Mouse (Mus musculus): Measurements from ENCODE around the gene Cmtm7. TPM values are rescaled to one million over a fixed set of nuclear protein-coding genes. Genes with fewer than 3 reads are reported as not detected.
A peak's percentile ranks its signal among the peaks of the same experiment; 100 is the strongest.

Cmtm7 gene
- total RNA-seq, 2 experiments from 2014 or later, result 13.1 TPM

DNA sequence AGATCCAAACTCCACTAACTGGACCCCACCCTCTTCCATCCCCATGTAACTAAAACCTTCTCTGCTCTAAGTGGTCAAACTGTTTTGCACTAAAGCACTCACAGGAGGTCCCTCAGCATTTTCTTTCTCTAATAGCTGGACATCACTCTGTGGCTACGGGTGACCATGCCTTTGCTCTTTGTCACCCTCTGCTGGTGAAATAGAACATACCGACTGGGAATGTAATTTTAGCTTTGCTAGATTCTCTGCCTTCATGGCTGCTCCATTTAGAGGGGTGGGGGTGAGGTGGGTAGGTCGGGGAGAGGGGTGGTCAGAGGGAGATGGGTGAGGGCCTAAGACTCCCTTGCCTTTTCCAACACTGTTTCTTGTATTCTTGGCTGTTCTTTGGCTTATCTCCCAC, 54.3 kb downstream of the Cmtm7 start:
- peak; percentile 38 to 81 for DNase-seq

GRCm38 (mm10) chr9:114716677-114717331, 64.9 kb downstream of the Cmtm7 start:
- DNase-seq, result no peak

GRCm38 (mm10) chr9:114713481-114713880, 68.2 kb downstream of the Cmtm7 start:
- DNase-seq, result no peak

- DNase-seq, result no peak
These were observed 71.3 kb downstream of the Cmtm7 start for GRCm38 (mm10) chr9:114710345-114710744.

DNA sequence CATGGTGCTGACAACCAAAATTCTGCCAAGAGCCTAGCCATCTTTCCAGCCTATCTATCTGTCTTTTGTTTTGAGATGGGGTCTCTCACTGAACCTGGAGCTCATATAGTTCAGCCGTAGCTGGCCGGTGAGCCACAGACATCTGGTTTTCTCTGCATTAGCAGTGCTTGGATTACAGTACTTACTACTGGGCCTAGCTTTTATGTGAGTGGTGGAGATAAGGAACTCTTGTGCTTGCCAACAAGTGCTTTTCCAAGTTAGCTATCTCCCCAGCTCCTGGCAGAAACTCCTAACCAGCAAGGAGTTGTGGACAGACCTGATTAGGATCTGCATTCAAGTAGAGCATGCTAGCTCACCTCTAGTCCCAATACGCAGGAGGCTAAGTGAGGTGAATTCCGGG, 73.9 kb downstream of the Cmtm7 start:
- no peak for DNase-seq

Other genes with a start within 250 kb of the Cmtm7 start
- not detected for gene Trim71, start 217.5 kb downstream of the Cmtm7 start, total RNA-seq (2021)
- gene Cnot10, start 141.7 kb downstream of the Cmtm7 start, total RNA-seq (2021), result 10 to 100 TPM; 21.2 to 22.5 TPM
- 10 to 100 TPM; 64.3 to 69.5 TPM for gene Dync1li1, start 93.1 kb downstream of the Cmtm7 start, total RNA-seq (2021)
- gene Cmtm6, start 50.7 kb downstream of the Cmtm7 start, total RNA-seq (2021), result 10 to 100 TPM; 25.0 to 29.5 TPM
- gene Cmtm8, start 62.3 kb upstream of the Cmtm7 start, total RNA-seq (2021), result 10 to 100 TPM; 11.5 to 11.6 TPM
- 10 to 100 TPM; 38.0 to 40.4 TPM for gene Gpd1l, start 152.1 kb upstream of the Cmtm7 start, total RNA-seq (2021)
- 1 to 10 TPM; 2.7 to 3.4 TPM for gene Osbpl10, start 196.7 kb upstream of the Cmtm7 start, total RNA-seq (2021)
- gene Rps27rt, start 200.9 kb upstream of the Cmtm7 start, total RNA-seq (2021), result 10 to 100 TPM; 15.8 to 18.0 TPM

Data from heart, adult 18-20 months (tissue).